Mouse (Mus musculus) olfactory bulb, adult 2 months (tissue): ENCODE measurements at regions not wholly inside any gene's neighbourhood (a gene's known extent, or its start where the extent isn't known, plus 50 kb on each side); places are given as distances from the start of the nearest gene placed in this dataset.
"Not testable (repeated sequence)": the region's sequence is repeated elsewhere in the genome, so short reads cannot be mapped to it uniquely, and the experiment has no call there.

ENCODE experiments used
- H3K27ac ChIP-seq: fragments of 200-500 bp; 2 replicates; pipeline ENCODE4 v1.5.1; 2012; ENCODE audit warnings: low read depth, low read length; ENCODE audit not compliant: insufficient read depth
- H3K4me1 ChIP-seq: fragments of 200-500 bp; 2 replicates; pipeline ENCODE4 v1.6.1; 2012; ENCODE audit warnings: low read length; ENCODE audit not compliant: control insufficient read depth, insufficient read depth
- H3K4me3 ChIP-seq: fragments of 200-500 bp; 2 replicates; pipeline ENCODE4 v1.5.1; 2012; ENCODE audit warnings: mild to moderate bottlenecking, low read depth, low read length, moderate library complexity; ENCODE audit not compliant: insufficient read depth
- CTCF ChIP-seq: fragments of 200-500 bp; IDR thresholded peaks from 2 replicates; pipeline ENCODE4 v1.5.1; 2012; ENCODE audit warnings: low read depth, mild to moderate bottlenecking, low read length, moderate library complexity; ENCODE audit not compliant: insufficient read depth
- POLR2A ChIP-seq: fragments of 200-500 bp; IDR thresholded peaks from 2 replicates; pipeline ENCODE4 v1.6.1; 2012; ENCODE audit warnings: mild to moderate bottlenecking, low read depth, low read length, moderate library complexity; ENCODE audit not compliant: insufficient read depth
- WGBS: fragments of 180-500 bp; shearing (Covaris S2); methylation state at CpG from one replicate; pipeline ENCODE4 v1.1.7; 2018; 5-methylcytosine and 5-hydroxymethylcytosine counted together

DNA sequence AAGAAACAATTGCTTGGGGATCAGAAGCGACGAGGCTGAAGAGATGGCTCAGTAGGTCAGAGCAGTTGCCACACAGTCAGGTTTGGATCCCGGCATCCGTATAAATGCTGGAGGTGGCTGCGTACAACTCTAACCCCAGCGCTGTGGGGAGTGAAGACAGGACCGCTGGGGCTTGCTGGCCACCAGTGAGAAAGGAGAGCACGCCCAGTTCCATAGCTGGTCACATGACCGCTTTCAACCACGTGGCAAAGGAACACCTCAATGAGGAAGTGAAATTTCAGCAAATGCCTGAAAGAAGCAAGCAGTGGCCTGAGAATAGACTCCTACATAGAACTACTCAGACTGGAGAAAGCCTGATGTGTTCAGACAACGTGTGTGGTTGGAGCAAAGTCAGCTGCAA is 148.3 kb upstream of the Ipo5 start:
- TF ChIP-seq CTCF (no peak), POLR2A (no peak)
- Histone ChIP-seq H3K4me3 (no peak overlapping the region), H3K27ac (no peak overlapping the region; the same call in 1 of the 2 replicates), H3K4me1 (peaks cover 9% of the 10 kb centered on the region)
- 73% methylated on average over 11 of the region's 11 CpGs for WGBS

DNA sequence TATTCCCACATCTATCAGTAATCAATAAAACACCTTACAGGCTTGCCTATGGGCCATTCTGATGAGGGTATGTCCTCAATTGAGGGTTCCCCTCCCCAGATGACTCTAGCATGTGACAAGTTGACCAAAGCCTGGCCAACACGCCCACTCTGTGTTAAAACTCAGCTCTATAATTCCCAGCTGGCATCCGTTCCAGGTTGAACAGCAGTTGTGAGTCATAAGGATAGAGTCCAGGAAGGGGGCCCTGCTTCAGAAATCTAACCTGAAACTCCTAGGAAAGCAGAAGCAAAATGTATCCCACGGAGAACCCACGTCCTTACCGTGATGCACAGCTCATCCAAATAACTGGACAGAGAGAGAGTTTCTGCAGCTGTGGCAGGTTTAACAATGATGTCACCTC is 147.2 kb upstream of the Ipo5 start:
- WGBS: 50% methylated on average over 5 of the region's 5 CpGs
- Histone ChIP-seq H3K4me3 (no peak overlapping the region), H3K27ac (peak overlapping the region; percentile 66; the same call in 1 of the 2 replicates), H3K4me1 (peaks cover 6% of the 10 kb centered on the region)
- TF ChIP-seq CTCF (no peak), POLR2A (no peak)

DNA sequence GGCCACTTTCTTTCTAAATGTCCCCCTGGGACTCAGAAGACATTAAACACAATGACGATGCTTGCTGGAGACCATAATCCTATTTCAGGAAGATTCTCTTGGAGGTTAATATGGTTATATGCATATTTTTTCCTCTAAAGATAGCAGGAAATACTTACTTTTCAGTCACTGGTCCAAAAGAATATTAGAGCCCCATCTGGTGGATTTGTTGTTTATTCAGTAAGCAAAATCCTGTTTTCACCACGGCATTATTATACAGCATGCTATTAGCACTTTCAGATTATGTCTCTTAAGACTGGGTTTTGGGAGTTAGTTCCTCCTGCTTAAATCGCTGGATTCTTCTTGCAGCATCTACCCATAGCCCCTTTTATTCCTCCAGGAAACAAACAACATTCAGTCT is 146.6 kb upstream of the Ipo5 start:
- H3K27ac ChIP-seq: peak overlapping the region; percentile 66; the same call in 1 of the 2 replicates
- 32% methylated on average over 3 of the region's 3 CpGs for WGBS
- TF ChIP-seq POLR2A: no peak
- TF ChIP-seq CTCF: no peak
- peaks cover 6% of the 10 kb centered on the region for H3K4me1 ChIP-seq
- no peak overlapping the region for H3K4me3 ChIP-seq

DNA sequence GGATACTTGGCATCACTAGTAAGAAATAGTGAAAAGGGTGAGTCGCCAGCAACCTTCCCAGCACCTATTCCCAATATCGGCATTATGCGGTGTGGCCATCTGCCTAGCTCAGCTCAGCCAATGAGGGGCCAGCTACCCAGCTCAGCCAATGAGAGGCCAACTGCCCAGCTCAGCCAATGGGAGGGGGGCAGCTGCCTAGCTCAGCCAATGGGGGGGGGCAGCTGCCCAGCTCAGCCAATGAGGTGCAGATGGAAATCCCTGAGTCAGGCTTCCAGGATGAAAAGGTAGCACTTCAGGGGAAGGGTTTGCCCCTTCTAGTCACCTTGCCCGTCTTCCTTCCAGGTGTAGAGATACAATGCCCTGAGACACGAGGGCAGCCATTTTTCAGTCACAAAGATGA is 144.6 kb upstream of the Ipo5 start:
- Histone ChIP-seq H3K4me3 (no peak overlapping the region), H3K4me1 (peaks cover 6% of the 10 kb centered on the region), H3K27ac (no peak overlapping the region)
- TF ChIP-seq CTCF (no peak), POLR2A (no peak)
- 93% methylated on average over 5 of the region's 5 CpGs for WGBS

DNA sequence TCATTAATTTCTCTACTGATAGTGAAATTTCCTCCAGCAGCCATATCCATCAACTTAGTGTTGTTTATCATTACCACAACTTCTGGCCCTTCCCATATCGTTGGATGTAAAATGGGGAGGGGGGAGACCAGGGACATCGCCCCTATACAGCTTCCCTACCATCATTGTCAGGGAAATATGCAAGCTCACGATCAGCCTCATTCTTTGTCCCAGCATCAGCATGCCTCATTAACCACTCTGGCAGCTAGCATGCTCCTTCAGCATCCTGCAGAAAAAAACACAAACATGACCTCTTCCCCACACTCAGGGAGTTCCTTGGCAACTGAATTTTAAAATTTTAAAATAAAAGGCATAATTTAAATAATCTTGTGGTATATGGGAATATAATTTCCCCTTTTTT is 140.4 kb upstream of the Ipo5 start:
- Histone ChIP-seq H3K4me1 (no peaks in the 10 kb centered on the region), H3K4me3 (no peak overlapping the region), H3K27ac (no peak overlapping the region)
- TF ChIP-seq POLR2A (no peak), CTCF (no peak)
- WGBS: 34% methylated on average over 3 of the region's 3 CpGs

DNA sequence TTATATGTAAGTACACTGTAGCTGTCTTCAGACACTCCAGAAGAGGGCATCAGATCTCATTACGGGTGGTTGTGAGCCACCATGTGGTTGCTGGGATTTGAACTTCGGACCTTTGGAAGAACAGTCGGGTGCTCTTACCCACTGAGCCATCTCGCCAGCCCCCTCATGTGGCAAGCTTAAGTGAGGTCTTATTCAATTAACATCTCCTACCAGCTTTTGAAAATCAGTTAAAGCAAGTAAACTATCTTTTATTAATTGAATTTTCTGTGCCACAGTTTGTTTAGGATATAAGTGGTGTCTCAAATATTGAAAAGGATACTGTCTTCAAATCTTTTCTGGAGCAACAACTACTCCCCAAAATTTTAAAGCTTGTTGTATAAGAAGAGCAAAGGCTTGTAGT is 138.0 kb upstream of the Ipo5 start:
- H3K4me3 ChIP-seq, H3K27ac ChIP-seq, H3K4me1 ChIP-seq: not testable (repeated sequence)
- 67% methylated on average over 4 of the region's 4 CpGs for WGBS

DNA sequence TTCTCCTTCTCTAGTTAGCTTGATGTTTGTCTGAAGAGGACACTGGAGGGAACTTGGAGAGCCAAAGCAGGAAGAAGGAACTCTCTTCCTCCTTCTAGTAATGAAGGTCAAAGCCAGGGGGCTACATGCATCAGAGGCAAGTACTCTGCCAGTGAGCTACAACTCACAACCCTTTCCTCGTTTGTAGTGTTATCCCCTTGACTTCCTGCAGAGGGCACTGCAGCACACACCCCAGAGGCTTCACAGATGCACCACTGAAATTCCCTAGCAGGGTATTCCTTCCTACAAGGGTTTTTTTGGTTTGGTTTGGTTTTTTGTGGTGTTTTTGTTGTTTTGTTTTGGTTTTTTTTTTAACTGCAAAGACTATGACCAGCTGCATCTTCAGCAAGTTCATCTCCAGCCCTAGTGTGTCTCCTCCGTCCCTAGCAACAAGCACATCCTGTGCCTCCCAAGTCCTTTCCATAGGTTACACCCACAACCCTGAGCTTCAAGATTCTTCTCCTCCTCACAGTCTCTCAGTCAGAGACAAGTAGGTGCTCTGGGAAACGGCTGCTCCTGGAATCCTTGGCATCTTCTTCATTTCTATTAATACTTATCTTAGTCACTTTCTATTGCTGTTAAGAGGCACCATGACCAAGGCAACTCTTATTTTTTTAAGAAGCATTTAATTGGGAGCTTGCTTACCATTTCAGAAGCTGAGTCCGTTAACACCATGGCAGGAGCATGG is 119.0 kb upstream of the Ipo5 start:
- Histone ChIP-seq H3K27ac (no peak overlapping the region), H3K4me3 (no peak overlapping the region), H3K4me1 (no peaks in the 10 kb centered on the region)
- TF ChIP-seq POLR2A: no peak
- 50% methylated on average over 4 of the region's 4 CpGs for WGBS

DNA sequence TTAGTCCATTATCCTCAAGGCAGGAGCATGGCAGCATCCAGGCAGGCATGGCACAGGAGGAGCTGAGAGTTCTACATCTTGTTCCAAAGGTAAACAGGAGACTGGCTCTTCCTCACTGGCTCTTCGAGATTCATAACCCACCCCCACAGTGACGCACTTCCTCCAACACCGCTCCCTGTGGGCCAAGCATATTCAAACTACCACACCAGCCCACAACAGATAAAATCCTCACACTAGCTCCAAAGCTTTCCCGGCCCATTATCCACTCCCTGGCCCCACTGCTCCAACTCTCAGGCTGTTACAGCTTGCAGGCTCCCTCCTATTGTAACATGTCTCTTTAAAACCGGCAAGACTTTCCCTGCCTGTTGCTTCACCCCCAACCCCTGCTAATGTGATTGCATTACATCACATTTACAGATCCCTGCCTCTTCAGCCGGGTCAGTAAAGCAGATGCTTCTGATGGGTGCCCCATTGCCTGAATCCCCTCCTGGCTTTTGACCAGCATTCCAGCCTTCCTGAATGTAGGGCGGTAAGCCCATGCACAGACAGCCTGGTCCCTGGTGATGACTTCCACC is 113.0 kb upstream of the Ipo5 start:
- Histone ChIP-seq H3K4me1 (no peaks in the 10 kb centered on the region), H3K27ac (no peak overlapping the region)
- 74% methylated on average over 7 of the region's 7 CpGs for WGBS

DNA sequence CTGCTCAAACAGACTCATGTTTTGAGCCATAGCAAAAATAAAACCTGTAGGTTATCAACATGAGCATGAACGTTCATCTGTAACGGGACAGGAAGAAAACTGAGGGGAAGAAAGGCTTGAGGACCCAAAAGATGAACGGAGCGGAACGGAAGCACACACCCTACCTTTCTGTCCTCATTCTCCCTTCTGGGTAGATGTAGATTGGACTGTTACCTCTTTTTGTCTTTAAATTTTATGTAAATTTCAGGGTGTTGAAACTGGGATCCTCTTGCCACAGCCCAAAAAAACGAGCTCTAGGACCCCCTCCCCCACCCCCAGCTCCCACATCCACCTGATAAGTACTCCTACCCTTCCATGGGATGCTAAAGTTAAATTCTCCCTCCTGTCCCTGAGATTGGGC is 107.8 kb upstream of the Ipo5 start:
- H3K4me1 ChIP-seq: no peaks in the 10 kb centered on the region
- H3K27ac ChIP-seq: no peak overlapping the region
- TF ChIP-seq POLR2A: no peak
- no peak for TF ChIP-seq CTCF
- H3K4me3 ChIP-seq: no peak overlapping the region
- WGBS: 64% methylated on average over 6 of the region's 6 CpGs

More for the DNA sequence above, 113.0 kb upstream of the Ipo5 start:
- no peak overlapping the region for H3K4me3 ChIP-seq
- TF ChIP-seq POLR2A (no peak), CTCF (no peak)

DNA sequence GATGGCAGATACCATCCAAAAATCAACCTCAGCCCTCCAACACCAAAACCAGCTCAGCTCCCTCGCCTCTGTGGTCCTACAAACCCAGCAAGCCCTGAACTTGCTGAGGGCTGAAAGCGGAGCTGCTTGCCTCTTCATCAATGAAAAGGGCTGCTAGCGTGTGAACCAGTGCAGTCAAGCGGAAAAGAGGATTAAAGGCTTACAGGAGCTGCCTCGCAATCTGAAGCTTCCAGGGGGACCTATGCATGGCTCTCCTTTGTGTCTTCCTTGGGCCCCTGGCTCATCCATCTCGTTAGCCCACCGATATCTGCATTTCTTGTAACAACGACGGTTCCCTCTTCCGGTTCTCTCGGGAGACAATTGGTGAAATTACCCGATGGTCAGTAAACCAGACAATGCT is 107.3 kb upstream of the Ipo5 start:
- H3K4me3 ChIP-seq: no peak overlapping the region
- no peak overlapping the region for H3K27ac ChIP-seq
- TF ChIP-seq CTCF: no peak
- TF ChIP-seq POLR2A: no peak
- no peaks in the 10 kb centered on the region for H3K4me1 ChIP-seq
- 31% methylated on average over 12 of the region's 12 CpGs for WGBS
